Mouse (Mus musculus) kidney, adult 2 months (tissue): ENCODE measurements at regions not wholly inside any gene's neighbourhood (a gene's known extent, or its start where the extent isn't known, plus 50 kb on each side); places are given as distances from the start of the nearest gene placed in this dataset.
A peak's percentile ranks its signal among the peaks of the same experiment; 100 is the strongest.

Experiments used
- DNase-seq: peaks from one replicate; pipeline ENCODE4 v3.0.0; 2021
- H3K27ac ChIP-seq: fragments of 200-500 bp; 2 replicates; pipeline ENCODE4 v1.5.1; 2012; ENCODE audit warnings: low read depth, low read length, control low read depth, inconsistent platforms; ENCODE audit not compliant: insufficient read depth
- H3K27me3 ChIP-seq: fragments of 200-500 bp; replicated peaks from 2 replicates; pipeline ENCODE4 v1.6.1; 2012; ENCODE audit warnings: mild to moderate bottlenecking, moderate library complexity, low read length, inconsistent platforms; ENCODE audit not compliant: control insufficient read depth, insufficient read depth
- H3K36me3 ChIP-seq: fragments of 200-500 bp; 2 replicates; pipeline ENCODE4 v1.6.1; 2012; ENCODE audit warnings: mild to moderate bottlenecking, moderate library complexity, low read length, inconsistent platforms; ENCODE audit not compliant: control insufficient read depth, insufficient read depth
- H3K4me1 ChIP-seq: fragments of 200-500 bp; 2 replicates; pipeline ENCODE4 v1.6.1; 2011; ENCODE audit warnings: low read length; ENCODE audit not compliant: control insufficient read depth, insufficient read depth
- H3K4me3 ChIP-seq: fragments of 200-500 bp; 2 replicates; pipeline ENCODE4 v1.5.1; 2011; ENCODE audit warnings: mild to moderate bottlenecking, low read depth, low read length, control low read depth; ENCODE audit not compliant: insufficient read depth
- CTCF ChIP-seq: fragments of 200-500 bp; conservative IDR thresholded peaks from 2 replicates; pipeline ENCODE4 v1.5.1; 2011; ENCODE audit warnings: low read depth, mild to moderate bottlenecking, control low read depth, low read length, moderate library complexity, mixed read lengths; ENCODE audit not compliant: insufficient read depth, insufficient read length
- POLR2A ChIP-seq: fragments of 200-500 bp; IDR thresholded peaks from one replicate; pipeline ENCODE4 v1.6.1; 2011; ENCODE audit warnings: low read depth, low read length, control low read depth
- WGBS: fragments of 180-500 bp; shearing (Covaris S2); methylation state at CpG from one replicate; pipeline ENCODE4 v1.1.7; 2018; 5-methylcytosine and 5-hydroxymethylcytosine counted together

DNA sequence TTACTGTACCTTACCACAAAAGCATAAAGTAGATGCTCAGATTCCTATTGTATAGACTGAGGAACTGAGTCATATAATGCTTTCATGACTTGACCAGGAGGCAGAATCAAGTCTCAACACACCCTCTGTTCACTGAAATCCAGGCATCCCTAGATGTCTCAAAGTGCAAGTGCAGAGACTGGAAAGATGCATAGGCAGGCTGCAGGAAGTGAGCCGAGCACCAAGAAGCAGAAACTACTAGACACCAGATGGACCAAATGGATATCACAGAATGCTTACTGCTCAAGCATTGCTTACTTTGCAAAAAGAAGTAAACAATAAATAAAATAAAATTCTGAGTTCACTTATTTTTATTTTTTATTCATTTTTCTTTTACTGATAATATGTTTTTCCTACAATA, 143.0 kb upstream of the Cpeb2 start:
- 86% methylated on average over 1 of the region's 1 CpGs for WGBS
- DNase-seq = no peak
- H3K27me3 ChIP-seq = no peaks in the 10 kb centered on the region; the same call in 1 of the 2 replicates
- H3K36me3 ChIP-seq = no peaks in the 10 kb centered on the region
- TF ChIP-seq POLR2A (no peak), CTCF (no peak)
- no peak overlapping the region for H3K4me3 ChIP-seq
- H3K4me1 ChIP-seq = peaks cover 11% of the 10 kb centered on the region; the same call in 1 of the 2 replicates
- no peak overlapping the region for H3K27ac ChIP-seq

DNA sequence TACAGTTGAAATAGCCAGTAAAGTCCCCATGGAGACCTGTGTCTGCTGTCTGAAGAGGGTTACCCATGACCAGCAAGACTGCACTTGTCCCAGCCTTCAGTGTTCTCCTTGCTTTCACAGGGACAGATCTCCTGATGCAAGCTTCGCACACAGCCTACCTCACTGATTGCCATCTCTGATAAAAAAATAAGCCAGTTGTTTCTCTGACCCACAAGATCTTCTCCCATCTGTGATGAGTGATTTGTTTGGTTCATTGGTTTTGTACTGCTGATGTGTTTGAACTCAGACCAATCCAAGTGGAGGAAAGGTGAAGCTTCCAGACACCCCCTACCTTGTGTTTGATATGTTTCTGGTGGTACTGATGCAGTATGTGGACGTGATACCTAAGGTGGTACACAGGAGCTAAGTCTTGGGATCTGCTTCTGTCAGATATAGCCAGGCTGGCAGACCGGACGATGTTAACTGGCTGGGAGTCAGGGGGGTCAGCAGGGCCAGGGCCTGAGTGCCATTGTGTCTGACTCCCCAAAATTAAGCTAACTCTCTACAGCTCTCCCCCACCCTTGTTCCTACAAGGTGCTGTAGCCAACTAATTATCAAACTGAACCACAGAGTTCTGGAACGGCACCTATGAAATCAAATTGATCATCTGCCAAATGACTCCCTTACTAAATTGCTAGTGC, 139.2 kb upstream of the Cpeb2 start:
- peak; percentile 20 for DNase-seq
- Histone ChIP-seq H3K27ac (no peak overlapping the region), H3K36me3 (no peaks in the 10 kb centered on the region), H3K4me1 (peaks cover 11% of the 10 kb centered on the region; the same call in 1 of the 2 replicates), H3K4me3 (no peak overlapping the region), H3K27me3 (no peaks in the 10 kb centered on the region; the same call in 1 of the 2 replicates)
- TF ChIP-seq CTCF (no peak), POLR2A (no peak)
- 47% methylated on average over 5 of the region's 5 CpGs for WGBS

DNA sequence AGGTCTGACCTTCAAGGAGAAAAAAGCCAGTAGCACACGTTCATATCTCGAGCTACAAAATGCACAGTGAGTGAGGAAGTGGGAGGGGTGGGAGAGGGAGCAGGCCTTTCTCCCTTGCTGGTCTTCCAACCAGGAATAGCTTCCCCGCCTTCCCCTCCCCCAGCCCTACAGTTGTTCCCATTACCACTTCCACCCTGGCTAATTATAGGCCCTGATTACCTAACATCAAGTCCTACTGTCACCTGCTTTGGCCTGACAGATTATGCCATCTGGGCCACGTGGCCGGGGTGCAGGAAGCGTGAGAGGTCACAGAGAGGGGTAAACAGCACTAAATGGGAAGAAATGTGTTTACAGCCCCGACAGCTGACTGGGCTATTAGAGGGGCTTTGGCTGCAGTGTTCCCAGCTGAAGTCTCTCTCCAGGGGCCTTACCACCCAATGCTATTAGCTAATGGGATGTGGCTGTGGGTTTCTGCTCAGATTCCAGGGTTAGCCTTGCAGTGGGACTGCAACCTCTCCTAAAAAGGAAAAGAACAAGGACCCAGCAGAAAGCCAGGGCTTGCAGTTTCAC, 138.6 kb upstream of the Cpeb2 start:
- no peak overlapping the region for H3K27ac ChIP-seq
- DNase-seq = peak; percentile 48
- H3K27me3 ChIP-seq = no peaks in the 10 kb centered on the region; the same call in 1 of the 2 replicates
- WGBS = 34% methylated on average over 7 of the region's 7 CpGs
- H3K4me3 ChIP-seq = no peak overlapping the region
- no peak for TF ChIP-seq CTCF
- no peak for TF ChIP-seq POLR2A
- H3K36me3 ChIP-seq = no peaks in the 10 kb centered on the region
- peaks cover 11% of the 10 kb centered on the region; the same call in 1 of the 2 replicates for H3K4me1 ChIP-seq

DNA sequence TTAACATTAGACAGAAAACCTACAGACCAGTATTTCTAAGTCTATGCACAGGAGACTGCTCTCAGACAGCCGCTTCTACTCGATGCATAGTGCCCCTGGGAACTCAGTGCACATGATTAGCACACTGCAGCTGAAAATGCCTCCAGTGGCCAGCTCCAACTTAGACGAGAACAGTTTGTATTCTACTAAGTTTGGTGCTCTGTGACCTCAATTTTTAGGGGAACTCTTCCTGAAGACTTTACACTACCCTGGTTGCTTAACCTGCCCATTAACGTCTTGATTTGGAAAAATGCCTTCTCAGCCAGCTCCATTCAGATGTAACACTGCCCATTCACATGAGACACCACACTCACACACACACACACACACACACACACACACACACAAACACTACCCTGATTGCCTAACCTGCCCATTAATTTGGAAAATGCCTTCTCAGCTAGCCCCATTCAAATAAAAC, 130.9 kb upstream of the Cpeb2 start:
- 29% methylated on average over 4 of the region's 4 CpGs for WGBS
- Histone ChIP-seq H3K27me3 (no peaks in the 10 kb centered on the region), H3K4me1 (no peaks in the 10 kb centered on the region), H3K4me3 (no peak overlapping the region), H3K36me3 (no peaks in the 10 kb centered on the region), H3K27ac (no peak overlapping the region)
- TF ChIP-seq POLR2A (no peak), CTCF (no peak)
- DNase-seq = peak; percentile 38

DNA sequence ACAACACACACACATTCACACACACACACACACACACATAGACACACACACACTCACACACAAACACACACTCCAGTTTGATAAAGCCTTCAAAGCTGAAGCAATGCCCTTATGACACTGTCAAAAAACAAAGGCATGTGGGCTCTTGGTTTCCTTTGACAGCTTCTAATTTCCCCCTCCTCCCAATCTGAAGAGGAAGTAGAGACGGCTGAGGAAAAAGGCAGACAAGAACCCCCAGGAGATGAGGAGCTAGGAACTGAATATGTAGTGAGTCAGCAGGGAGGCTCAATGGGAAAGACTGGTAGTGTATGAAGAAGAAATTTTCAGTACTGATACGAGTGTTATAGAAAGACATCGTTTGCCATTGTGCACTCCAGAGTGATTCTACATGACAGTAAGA, 130.4 kb upstream of the Cpeb2 start:
- Histone ChIP-seq H3K4me1 (no peaks in the 10 kb centered on the region), H3K36me3 (no peaks in the 10 kb centered on the region), H3K27me3 (no peaks in the 10 kb centered on the region), H3K27ac (no peak overlapping the region), H3K4me3 (no peak overlapping the region)
- 67% methylated on average over 3 of the region's 3 CpGs for WGBS
- TF ChIP-seq CTCF (no peak), POLR2A (no peak)
- DNase-seq = no peak

DNA sequence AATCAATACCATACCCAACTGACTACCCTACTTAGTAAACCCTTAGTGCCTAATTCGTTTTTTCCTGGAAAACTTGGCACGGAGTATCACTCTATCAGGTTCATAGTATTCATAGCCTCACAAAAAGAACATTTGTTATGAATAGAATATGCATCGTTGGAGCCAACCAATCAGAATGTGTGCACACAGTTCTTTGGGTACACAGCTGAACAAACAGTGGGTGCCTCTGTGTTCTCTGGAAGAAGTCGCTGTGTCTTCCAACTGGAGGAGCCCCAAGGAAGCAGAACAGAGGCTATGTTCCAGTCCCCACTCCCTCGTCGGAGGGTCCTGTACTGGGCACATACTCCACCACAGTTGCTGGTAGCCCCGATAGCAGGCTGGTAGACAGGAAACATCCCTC, 129.2 kb upstream of the Cpeb2 start:
- no peak for TF ChIP-seq CTCF
- no peak for TF ChIP-seq POLR2A
- 88% methylated on average over 7 of the region's 7 CpGs for WGBS
- H3K4me3 ChIP-seq = no peak overlapping the region
- H3K4me1 ChIP-seq = no peaks in the 10 kb centered on the region
- H3K36me3 ChIP-seq = no peaks in the 10 kb centered on the region
- DNase-seq = no peak
- H3K27ac ChIP-seq = no peak overlapping the region
- H3K27me3 ChIP-seq = no peaks in the 10 kb centered on the region

DNA sequence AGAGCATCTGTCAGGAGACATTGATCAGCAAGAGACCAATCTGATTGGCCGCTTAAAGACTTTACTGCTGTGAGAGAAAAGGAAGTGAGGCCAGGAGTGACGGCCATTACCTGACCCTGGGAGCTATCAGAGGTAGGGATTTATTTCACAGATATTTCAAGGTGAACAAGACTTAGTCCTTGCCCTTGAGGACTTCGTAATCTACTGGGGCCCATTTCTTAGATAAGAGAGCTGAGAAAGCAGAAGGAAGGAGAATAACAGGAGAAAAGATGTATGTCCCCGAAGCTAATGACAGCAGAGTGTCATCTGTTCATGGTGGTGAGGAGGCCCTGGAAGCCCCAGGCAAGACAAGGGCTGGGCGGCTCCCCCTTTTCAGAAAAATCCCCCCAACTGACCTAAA, 127.4 kb upstream of the Cpeb2 start:
- no peaks in the 10 kb centered on the region for H3K4me1 ChIP-seq
- no peak overlapping the region for H3K27ac ChIP-seq
- no peaks in the 10 kb centered on the region for H3K27me3 ChIP-seq
- 87% methylated on average over 5 of the region's 5 CpGs for WGBS
- DNase-seq = no peak
- no peak overlapping the region for H3K4me3 ChIP-seq
- H3K36me3 ChIP-seq = no peaks in the 10 kb centered on the region
- TF ChIP-seq CTCF (no peak), POLR2A (no peak)
